Mouse (Mus musculus): ENCODE results near the gene Map2. TPM values are rescaled to one million over a fixed set of nuclear protein-coding genes. Genes with fewer than 3 reads are reported as not detected.
A peak's percentile ranks its signal among the peaks of the same experiment; 100 is the strongest.

Map2 gene
- polyA plus RNA-seq, 1 experiment from 2014 or later, result 515 TPM

- no peak for ATAC-seq
- no peak overlapping the region for H3K4me2 ChIP-seq (ENCODE audit: low read length)
- WGBS, result 29% methylated on average over 2 of the region's 2 CpGs
- no peaks in the 10 kb centered on the region for H3K9me3 ChIP-seq (ENCODE audit: control insufficient read depth, low read length)
- no peak overlapping the region for H3K9ac ChIP-seq (replicated peaks; ENCODE audit: low read depth, low read length)
- H3K27ac ChIP-seq (ENCODE audit: low read length), result no peak overlapping the region
- H3K4me1 ChIP-seq (replicated peaks; ENCODE audit: control insufficient read depth, insufficient read depth, low read length), result peaks cover 7% of the 10 kb centered on the region
- no peaks in the 10 kb centered on the region for H3K27me3 ChIP-seq (replicated peaks; ENCODE audit: control insufficient read depth, insufficient read depth, low read length)
- H3K36me3 ChIP-seq (ENCODE audit: control insufficient read depth, insufficient read depth), result no peaks in the 10 kb centered on the region
- H3K4me3 ChIP-seq (replicated peaks; ENCODE audit: low read length), result no peak overlapping the region
These were observed 10.4 kb upstream of the Map2 start for GRCm38 (mm10) chr1:66164648-66165047.

GRCm38 (mm10) chr1:66168722-66169121, 6.4 kb upstream of the Map2 start:
- peaks cover 7% of the 10 kb centered on the region for H3K4me1 ChIP-seq (replicated peaks; ENCODE audit: control insufficient read depth, insufficient read depth, low read length)
- no peak for ATAC-seq
- H3K27me3 ChIP-seq (replicated peaks; ENCODE audit: control insufficient read depth, insufficient read depth, low read length), result no peaks in the 10 kb centered on the region
- no peak overlapping the region for H3K9ac ChIP-seq (replicated peaks; ENCODE audit: low read depth, low read length)
- no peaks in the 10 kb centered on the region for H3K9me3 ChIP-seq (ENCODE audit: control insufficient read depth, low read length)
- H3K4me3 ChIP-seq (replicated peaks; ENCODE audit: low read length), result no peak overlapping the region
- WGBS, result 70% methylated on average over 5 of the region's 5 CpGs
- no peaks in the 10 kb centered on the region for H3K36me3 ChIP-seq (ENCODE audit: control insufficient read depth, insufficient read depth)
- H3K4me2 ChIP-seq (ENCODE audit: low read length), result no peak overlapping the region
- no peak overlapping the region for H3K27ac ChIP-seq (ENCODE audit: low read length)

GRCm38 (mm10) chr1:66172127-66172526, 2.9 kb upstream of the Map2 start:
- Histone ChIP-seq H3K36me3 (ENCODE audit: control insufficient read depth, insufficient read depth) (no peaks in the 10 kb centered on the region), H3K4me3 (replicated peaks; ENCODE audit: low read length) (no peak overlapping the region), H3K27me3 (replicated peaks; ENCODE audit: control insufficient read depth, insufficient read depth, low read length) (no peaks in the 10 kb centered on the region), H3K4me2 (ENCODE audit: low read length) (no peak overlapping the region), H3K27ac (ENCODE audit: low read length) (no peak overlapping the region), H3K9me3 (ENCODE audit: control insufficient read depth, low read length) (no peaks in the 10 kb centered on the region), H3K4me1 (replicated peaks; ENCODE audit: control insufficient read depth, insufficient read depth, low read length) (peaks cover 3% of the 10 kb centered on the region; the same call in 1 of the 2 replicates), H3K9ac (replicated peaks; ENCODE audit: low read depth, low read length) (no peak overlapping the region)
- no peak for ATAC-seq
- WGBS, result 14% methylated on average over 3 of the region's 3 CpGs

- 48% methylated on average over 5 of the region's 5 CpGs for WGBS
- Histone ChIP-seq H3K4me3 (replicated peaks; ENCODE audit: low read length) (no peak overlapping the region), H3K36me3 (ENCODE audit: control insufficient read depth, insufficient read depth) (no peaks in the 10 kb centered on the region), H3K9ac (replicated peaks; ENCODE audit: low read depth, low read length) (no peak overlapping the region), H3K9me3 (ENCODE audit: control insufficient read depth, low read length) (no peaks in the 10 kb centered on the region), H3K27me3 (replicated peaks; ENCODE audit: control insufficient read depth, insufficient read depth, low read length) (no peaks in the 10 kb centered on the region), H3K27ac (ENCODE audit: low read length) (no peak overlapping the region), H3K4me1 (replicated peaks; ENCODE audit: control insufficient read depth, insufficient read depth, low read length) (peaks cover 15% of the 10 kb centered on the region), H3K4me2 (ENCODE audit: low read length) (no peak overlapping the region)
- ATAC-seq, result no peak
These were observed 1.4 kb upstream of the Map2 start for GRCm38 (mm10) chr1:66173630-66174029.

GRCm38 (mm10) chr1:66176012-66176837, 1.2 kb downstream of the Map2 start:
- 5% methylated on average over 9 of the region's 9 CpGs for WGBS
- H3K4me2 ChIP-seq (ENCODE audit: low read length), result peak overlapping the region; percentile 72
- H3K36me3 ChIP-seq (ENCODE audit: control insufficient read depth, insufficient read depth), result 0 out of 2 replicates have a peak, but pooled peaks cover 2% of the 10 kb centered on the region
- ATAC-seq, result peak; percentile 63
- H3K4me1 ChIP-seq (replicated peaks; ENCODE audit: control insufficient read depth, insufficient read depth, low read length), result peaks cover 19% of the 10 kb centered on the region
- H3K9ac ChIP-seq (replicated peaks; ENCODE audit: low read depth, low read length), result peak overlapping the region; percentile 99
- H3K27me3 ChIP-seq (replicated peaks; ENCODE audit: control insufficient read depth, insufficient read depth, low read length), result no peaks in the 10 kb centered on the region
- peak overlapping the region; percentile 88 for H3K27ac ChIP-seq (ENCODE audit: low read length)
- peak overlapping the region; percentile 99 for H3K4me3 ChIP-seq (replicated peaks; ENCODE audit: low read length)
- no peaks in the 10 kb centered on the region for H3K9me3 ChIP-seq (ENCODE audit: control insufficient read depth, low read length)

GRCm38 (mm10) chr1:66176838-66177105, 1.7 kb downstream of the Map2 start:
- Histone ChIP-seq H3K27me3 (replicated peaks; ENCODE audit: control insufficient read depth, insufficient read depth, low read length) (no peaks in the 10 kb centered on the region), H3K9ac (replicated peaks; ENCODE audit: low read depth, low read length) (peak overlapping the region; percentile 99), H3K27ac (ENCODE audit: low read length) (peak overlapping the region; percentile 88), H3K36me3 (ENCODE audit: control insufficient read depth, insufficient read depth) (0 out of 2 replicates have a peak, but pooled peaks cover 2% of the 10 kb centered on the region), H3K9me3 (ENCODE audit: control insufficient read depth, low read length) (no peaks in the 10 kb centered on the region), H3K4me1 (replicated peaks; ENCODE audit: control insufficient read depth, insufficient read depth, low read length) (peaks cover 25% of the 10 kb centered on the region), H3K4me2 (ENCODE audit: low read length) (peak overlapping the region; percentile 72), H3K4me3 (replicated peaks; ENCODE audit: low read length) (peak overlapping the region; percentile 99)
- 18% methylated on average over 2 of the region's 2 CpGs for WGBS
- ATAC-seq, result no peak

- Histone ChIP-seq H3K4me1 (replicated peaks; ENCODE audit: control insufficient read depth, insufficient read depth, low read length) (peaks cover 29% of the 10 kb centered on the region), H3K27me3 (replicated peaks; ENCODE audit: control insufficient read depth, insufficient read depth, low read length) (no peaks in the 10 kb centered on the region), H3K9me3 (ENCODE audit: control insufficient read depth, low read length) (no peaks in the 10 kb centered on the region), H3K9ac (replicated peaks; ENCODE audit: low read depth, low read length) (peak overlapping the region; percentile 44), H3K4me2 (ENCODE audit: low read length) (peak overlapping the region; percentile 72), H3K36me3 (ENCODE audit: control insufficient read depth, insufficient read depth) (0 out of 2 replicates have a peak, but pooled peaks cover 4% of the 10 kb centered on the region), H3K27ac (ENCODE audit: low read length) (peak overlapping the region; percentile 71), H3K4me3 (replicated peaks; ENCODE audit: low read length) (peak overlapping the region; percentile 42)
- ATAC-seq, result peak; percentile 6; the same call in 1 of the 2 replicates
- 3% methylated on average over 4 of the region's 4 CpGs for WGBS
These were observed 2.6 kb downstream of the Map2 start for GRCm38 (mm10) chr1:66177489-66178170.

- Histone ChIP-seq H3K4me1 (replicated peaks; ENCODE audit: control insufficient read depth, insufficient read depth, low read length) (peaks cover 16% of the 10 kb centered on the region), H3K36me3 (ENCODE audit: control insufficient read depth, insufficient read depth) (peaks cover 2% of the 10 kb centered on the region; the same call in 1 of the 2 replicates), H3K4me3 (replicated peaks; ENCODE audit: low read length) (no peak overlapping the region), H3K9ac (replicated peaks; ENCODE audit: low read depth, low read length) (no peak overlapping the region), H3K27ac (ENCODE audit: low read length) (peak overlapping the region; percentile 33), H3K4me2 (ENCODE audit: low read length) (peak overlapping the region; percentile 33), H3K27me3 (replicated peaks; ENCODE audit: control insufficient read depth, insufficient read depth, low read length) (no peaks in the 10 kb centered on the region), H3K9me3 (ENCODE audit: control insufficient read depth, low read length) (no peaks in the 10 kb centered on the region)
- 32% methylated on average over 12 of the region's 12 CpGs for WGBS
- peak; percentile 71 for ATAC-seq
These were observed 12.1 kb downstream of the Map2 start for GRCm38 (mm10) chr1:66187016-66187681.

- no peaks in the 10 kb centered on the region for H3K9me3 ChIP-seq (ENCODE audit: control insufficient read depth, low read length)
- H3K4me3 ChIP-seq (replicated peaks; ENCODE audit: low read length), result no peak overlapping the region
- H3K36me3 ChIP-seq (ENCODE audit: control insufficient read depth, insufficient read depth), result peaks cover 3% of the 10 kb centered on the region
- no peak for ATAC-seq
- peaks cover 15% of the 10 kb centered on the region for H3K4me1 ChIP-seq (replicated peaks; ENCODE audit: control insufficient read depth, insufficient read depth, low read length)
- H3K27ac ChIP-seq (ENCODE audit: low read length), result no peak overlapping the region
- H3K4me2 ChIP-seq (ENCODE audit: low read length), result no peak overlapping the region
- no peaks in the 10 kb centered on the region for H3K27me3 ChIP-seq (replicated peaks; ENCODE audit: control insufficient read depth, insufficient read depth, low read length)
- H3K9ac ChIP-seq (replicated peaks; ENCODE audit: low read depth, low read length), result no peak overlapping the region
- WGBS, result 94% methylated on average over 1 of the region's 1 CpGs
These were observed 17.3 kb downstream of the Map2 start for GRCm38 (mm10) chr1:66192401-66192800.
